Mouse (Mus musculus) frontal cortex, postnatal 10 days (tissue): Measurements from ENCODE around the gene Gusb.
A peak's percentile ranks its signal among the peaks of the same experiment; 100 is the strongest.

Experiments
- DNase-seq, 2 experiments: peaks; one replicate each; pipeline ENCODE4 v3.0.0; 2022; ENCODE audit warnings: low spot score in 2 of 2, mixed read lengths in 1 of 2

Gene Gusb

GRCm38 (mm10) chr5:129974866-129975311 lies 28.0 kb downstream of the Gusb start:
- no peak for DNase-seq

GRCm38 (mm10) chr5:129974354-129974753 lies 28.5 kb downstream of the Gusb start:
- no peak for DNase-seq

- no peak for DNase-seq
Observed at GRCm38 (mm10) chr5:129971491-129971890, 31.4 kb downstream of the Gusb start.

GRCm38 (mm10) chr5:129968417-129968816 lies 34.4 kb downstream of the Gusb start:
- no peak for DNase-seq

- DNase-seq, result no peak
Observed at GRCm38 (mm10) chr5:129966448-129966847, 36.4 kb downstream of the Gusb start.

- DNase-seq, result no peak
Observed at GRCm38 (mm10) chr5:129963224-129963623, 39.6 kb downstream of the Gusb start.

GRCm38 (mm10) chr5:129955792-129956191 lies 47.1 kb downstream of the Gusb start:
- DNase-seq, result no peak

GRCm38 (mm10) chr5:129954473-129955254 lies 48.2 kb downstream of the Gusb start:
- no peak for DNase-seq

- no peak for DNase-seq
Observed at GRCm38 (mm10) chr5:129952143-129952542, 50.7 kb downstream of the Gusb start.

GRCm38 (mm10) chr5:129947528-129948033 lies 55.3 kb downstream of the Gusb start:
- DNase-seq, result no peak

- DNase-seq, result no peak
Observed at GRCm38 (mm10) chr5:129943402-129943801, 59.4 kb downstream of the Gusb start.

GRCm38 (mm10) chr5:129942073-129942939 lies 60.5 kb downstream of the Gusb start:
- DNase-seq, result peak; percentile 36 to 53

GRCm38 (mm10) chr5:129941495-129942045 lies 61.3 kb downstream of the Gusb start, which contains the start of gene Vkorc1l1:
Gene Vkorc1l1, plus strand, starts transcription at chr5:129941970.
- peak; percentile 95 to 98 for DNase-seq

- no peak for DNase-seq
Observed at GRCm38 (mm10) chr5:129940736-129941494, 61.9 kb downstream of the Gusb start.

GRCm38 (mm10) chr5:129940281-129940680 lies 62.6 kb downstream of the Gusb start:
- DNase-seq, result no peak
